Mouse (Mus musculus) urinary bladder, postnatal 25 days (tissue): Measurements from ENCODE around the gene Cblc.

Experiments used
- DNase-seq: peaks from one replicate; pipeline ENCODE4 v3.0.0; 2022; ENCODE audit warnings: low spot score

Cblc gene

GRCm38 (mm10) chr7:19750217-19751069 lies 46.2 kb downstream of the Cblc start, which contains the start of gene Nectin2:
TSS of gene Nectin2 (minus strand) at chr7:19750483.
- peak; percentile 89 for DNase-seq

- peak; percentile 99 for DNase-seq
These were observed 47.0 kb downstream of the Cblc start for GRCm38 (mm10) chr7:19749389-19750216.

- peak; percentile 29 for DNase-seq
These were observed 48.1 kb downstream of the Cblc start for GRCm38 (mm10) chr7:19748219-19749195.

- peak; percentile 23 for DNase-seq
These were observed 49.0 kb downstream of the Cblc start for GRCm38 (mm10) chr7:19747420-19748218.

GRCm38 (mm10) chr7:19746426-19747201 lies 50.0 kb downstream of the Cblc start:
- DNase-seq, result no peak

- DNase-seq, result no peak
These were observed 50.6 kb downstream of the Cblc start for GRCm38 (mm10) chr7:19745971-19746370.

- DNase-seq, result no peak
These were observed 51.8 kb downstream of the Cblc start for GRCm38 (mm10) chr7:19744590-19745385.

- DNase-seq, result no peak
These were observed 52.8 kb downstream of the Cblc start for GRCm38 (mm10) chr7:19743791-19744190.

GRCm38 (mm10) chr7:19742468-19742867 lies 54.1 kb downstream of the Cblc start:
- no peak for DNase-seq

GRCm38 (mm10) chr7:19741329-19742031 lies 55.1 kb downstream of the Cblc start:
- DNase-seq, result no peak

GRCm38 (mm10) chr7:19740269-19740668 lies 56.3 kb downstream of the Cblc start:
- DNase-seq, result no peak

- no peak for DNase-seq
These were observed 57.8 kb downstream of the Cblc start for GRCm38 (mm10) chr7:19738771-19739170.

GRCm38 (mm10) chr7:19736389-19737057 lies 60.1 kb downstream of the Cblc start:
- DNase-seq, result no peak

GRCm38 (mm10) chr7:19734178-19734666 lies 62.4 kb downstream of the Cblc start:
- no peak for DNase-seq
